Mouse (Mus musculus) brain, embryonic 18.5 days (tissue): Measurements from ENCODE around the gene Pcolce2.
"Not testable (repeated sequence)": the region's sequence is repeated elsewhere in the genome, so short reads cannot be mapped to it uniquely, and the experiment has no call there.

Experiments used
- DNase-seq: peaks from one replicate; pipeline ENCODE4 v3.0.0-alpha.2; 2012; ENCODE audit warnings: low read depth, low spot score

Gene Pcolce2

DNA sequence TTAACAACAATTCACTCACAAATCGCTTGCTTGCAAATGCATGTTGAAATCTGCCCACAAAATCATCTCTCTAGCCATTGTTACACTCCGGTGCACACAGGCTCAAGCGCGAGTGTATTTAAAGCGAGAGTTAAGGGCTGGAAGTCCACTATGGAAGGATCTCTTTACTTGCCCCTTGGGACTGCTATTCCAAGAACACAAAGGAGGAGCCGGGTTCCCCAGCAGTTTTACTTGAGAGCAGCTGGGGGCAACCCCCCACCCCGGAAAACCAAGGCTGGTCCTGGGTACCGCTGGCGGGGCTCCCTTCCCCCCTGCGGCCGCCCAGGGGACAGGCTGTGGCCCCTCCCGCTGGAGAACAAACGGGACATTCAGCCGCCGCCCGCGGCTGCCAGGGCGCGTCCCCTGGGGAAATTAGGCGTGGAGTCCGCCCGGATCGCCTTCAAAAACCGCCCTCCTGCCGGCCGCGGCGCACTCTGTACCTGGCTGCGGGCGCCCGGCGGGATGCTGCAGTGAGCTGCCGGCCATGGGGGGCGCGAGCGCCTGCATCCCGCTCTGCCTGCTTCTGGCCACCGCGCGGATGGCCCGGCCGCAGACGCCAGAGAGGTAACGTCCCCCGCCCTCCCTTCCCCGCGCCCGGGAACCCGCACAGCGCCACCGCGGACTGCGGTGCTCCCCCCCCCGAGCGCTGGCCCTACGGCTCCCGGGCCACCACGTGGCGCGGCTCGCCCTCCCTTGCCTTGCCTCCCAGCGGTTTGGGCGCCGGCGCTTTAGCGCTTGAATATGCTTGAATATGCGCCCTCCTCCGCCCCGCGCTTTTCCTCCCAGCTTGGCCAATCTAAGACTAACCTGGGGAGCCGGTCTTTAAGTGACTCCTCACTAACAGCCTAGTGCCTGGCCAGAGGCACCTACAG, at the start of gene Pcolce2:
Pcolce2 (plus strand) TSS at position 331 of the 911 bp plus-strand sequence.
- DNase-seq = no peak

DNA sequence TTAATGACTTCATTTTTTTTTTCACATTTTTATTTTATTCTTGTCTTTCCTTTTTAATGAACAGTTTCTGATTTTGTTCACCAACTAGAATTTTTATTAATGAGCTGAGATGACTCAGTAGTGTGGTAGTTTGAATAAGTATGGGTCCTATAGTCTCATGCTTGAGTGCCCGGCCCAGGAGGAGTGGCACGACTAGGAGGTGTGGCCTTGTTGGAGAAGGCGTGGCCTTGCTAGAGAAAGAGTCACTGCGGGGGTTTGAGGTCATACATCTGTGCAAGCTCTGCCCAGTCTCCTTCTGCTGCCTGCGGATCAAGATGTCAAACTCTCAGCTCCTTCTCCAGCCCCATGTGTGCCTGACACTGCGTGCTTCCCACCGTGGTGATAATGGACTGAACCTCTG, 49.3 kb upstream of the Pcolce2 start:
- DNase-seq = no peak

DNA sequence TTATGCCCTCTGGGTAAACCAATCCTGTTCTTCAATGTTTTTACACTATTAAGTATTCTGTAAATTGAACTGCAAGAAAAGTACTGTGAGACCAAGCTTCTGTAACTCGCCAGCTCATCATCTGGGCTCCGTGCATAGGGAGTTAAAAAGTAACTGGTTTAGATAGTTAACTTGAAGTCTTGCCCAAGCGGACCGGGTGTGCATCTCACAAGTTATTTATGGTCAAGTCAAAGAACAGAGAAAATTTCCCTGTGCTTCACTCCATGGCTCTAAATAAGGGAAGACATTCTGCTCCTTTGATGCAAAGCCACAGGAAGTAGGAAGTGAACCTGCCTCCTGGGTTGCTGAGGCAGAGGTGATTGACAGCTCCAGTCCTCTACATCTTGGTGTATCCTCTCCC, 43.1 kb upstream of the Pcolce2 start:
- DNase-seq = no peak

DNA sequence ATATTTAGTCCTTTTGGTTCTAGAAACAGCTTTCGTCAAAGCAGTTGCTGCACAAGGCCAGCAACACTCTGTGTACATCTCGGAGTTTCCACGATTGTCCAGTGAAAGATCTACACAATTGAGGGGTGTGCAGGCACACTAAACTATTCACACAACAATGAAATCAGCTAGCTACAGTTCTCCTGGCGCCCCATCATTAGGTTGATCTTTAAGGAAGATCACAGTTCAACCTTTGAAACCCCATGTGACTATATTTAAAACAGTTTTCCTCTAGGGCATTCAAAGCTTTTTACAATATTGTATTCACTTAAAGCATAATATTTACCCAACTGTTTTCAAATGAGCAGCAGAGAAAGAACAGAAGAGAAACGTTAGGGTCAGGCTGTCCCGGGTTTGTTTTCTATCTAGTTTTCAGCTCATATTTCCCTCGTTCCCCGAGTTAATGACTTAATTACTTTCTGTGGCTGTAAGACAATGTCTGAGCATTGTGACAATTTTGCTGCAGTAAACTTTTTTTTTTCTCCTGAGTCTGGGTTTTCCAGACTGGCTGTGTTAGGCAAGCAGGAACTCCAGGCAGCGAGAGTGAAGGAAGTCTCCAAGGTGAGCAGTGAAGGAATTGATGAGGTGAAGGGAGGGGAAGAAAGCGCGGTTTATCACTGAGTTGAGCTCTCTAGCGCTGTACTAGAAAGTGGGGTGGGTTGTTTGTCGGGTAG, 39.8 kb upstream of the Pcolce2 start:
- DNase-seq = no peak

DNA sequence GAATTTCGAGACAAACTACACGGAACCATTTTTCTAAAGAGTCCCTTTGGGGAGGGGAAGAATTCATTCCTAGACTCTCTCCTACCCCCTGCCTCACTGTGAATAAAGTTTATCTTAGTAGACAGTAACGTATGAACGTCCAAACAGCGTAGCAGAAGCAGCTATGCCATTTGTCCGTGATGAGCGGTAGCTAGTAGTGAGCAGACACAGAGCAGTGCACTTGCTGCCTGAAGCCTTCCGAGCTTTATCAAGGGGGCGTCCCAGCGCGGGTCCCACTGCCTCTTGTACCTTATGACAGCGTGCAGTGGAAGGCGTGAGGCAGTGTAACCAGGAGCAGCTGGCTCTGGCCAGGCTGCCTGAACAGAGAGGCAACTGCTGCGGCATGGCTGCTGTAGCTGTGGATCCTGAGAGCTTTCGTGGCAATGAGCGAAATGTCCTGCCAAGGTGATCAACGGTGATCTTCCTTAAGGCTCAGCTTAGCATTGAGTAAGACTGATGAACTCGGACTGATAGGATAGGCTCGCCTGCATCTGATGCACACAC, 39.2 kb upstream of the Pcolce2 start:
- DNase-seq = no peak

DNA sequence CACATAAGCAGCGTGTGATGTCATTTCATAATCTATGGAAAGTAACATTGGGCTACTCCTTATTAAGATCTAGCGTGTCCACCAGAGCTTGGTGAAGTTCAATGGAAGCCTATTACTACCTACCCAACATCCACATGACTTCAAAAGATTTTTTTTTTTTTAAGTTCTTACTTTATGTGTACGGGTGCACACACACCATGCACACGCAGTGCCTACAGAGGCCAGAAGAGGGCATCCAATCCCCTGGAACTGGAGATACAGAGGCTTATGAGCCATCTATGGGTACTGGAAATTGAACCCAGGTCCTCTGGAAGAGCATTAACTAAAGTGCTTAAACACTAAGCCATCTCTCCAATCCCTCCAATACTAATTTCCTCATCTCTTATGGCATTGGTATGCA, 38.0 kb upstream of the Pcolce2 start:
- DNase-seq = no peak

DNA sequence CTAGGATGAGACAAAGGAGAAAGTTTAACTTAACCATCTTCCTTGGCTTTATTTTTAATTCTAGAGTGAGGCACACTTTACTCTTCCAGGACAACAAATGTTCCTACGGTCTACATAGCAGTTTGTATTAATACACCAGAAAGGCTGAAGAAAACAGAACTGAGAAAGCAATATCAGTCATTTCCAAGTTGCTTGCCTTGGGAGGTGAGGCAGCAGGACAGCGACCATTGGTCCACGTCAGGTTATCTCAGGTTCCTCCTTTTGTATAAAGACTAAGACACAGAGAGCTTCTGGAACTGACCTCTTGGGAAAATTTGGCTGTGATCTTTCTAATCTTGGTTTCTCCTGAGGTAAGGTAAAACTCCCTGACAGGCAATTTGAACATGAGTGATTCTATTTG, 34.6 kb upstream of the Pcolce2 start:
- DNase-seq = no peak

DNA sequence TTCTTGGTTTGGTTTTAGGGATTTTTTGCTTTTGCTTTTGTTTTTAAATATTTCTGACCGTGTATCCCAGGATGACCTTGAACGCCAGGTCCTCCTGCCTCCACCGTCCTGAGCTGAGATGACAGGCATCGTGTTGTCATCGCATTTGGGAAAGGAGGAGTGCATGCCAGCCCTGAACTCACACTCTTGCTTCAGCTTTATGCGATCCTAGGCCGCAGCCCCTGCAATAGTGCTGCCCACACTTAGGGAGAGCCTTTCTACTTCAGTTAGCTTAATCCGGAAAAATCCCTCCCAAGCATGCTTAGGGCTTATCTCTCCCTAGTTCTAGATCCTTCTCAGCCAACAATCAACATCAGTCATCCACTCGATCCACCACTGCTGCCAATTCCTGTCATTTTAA, 34.1 kb upstream of the Pcolce2 start:
- DNase-seq = no peak

DNA sequence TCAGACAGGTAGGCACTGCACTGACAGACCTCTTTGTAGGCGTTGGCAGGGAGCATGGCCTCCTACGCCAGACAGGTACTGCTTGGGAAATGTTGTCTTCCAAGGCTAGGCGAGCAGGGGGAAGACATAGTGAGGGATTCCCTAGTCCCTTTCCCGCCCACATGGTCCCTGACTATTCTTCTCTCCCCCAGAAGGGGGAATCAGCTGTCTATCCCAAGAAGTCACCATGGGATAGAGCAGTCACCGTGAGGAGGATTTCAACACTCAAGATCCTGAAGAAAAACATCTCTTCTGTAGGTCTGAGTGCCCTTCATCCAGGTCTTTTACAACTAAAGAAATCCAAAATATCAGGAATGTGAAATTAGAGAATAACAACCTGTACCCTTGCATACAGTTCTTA, 30.2 kb upstream of the Pcolce2 start:
- DNase-seq = no peak

DNA sequence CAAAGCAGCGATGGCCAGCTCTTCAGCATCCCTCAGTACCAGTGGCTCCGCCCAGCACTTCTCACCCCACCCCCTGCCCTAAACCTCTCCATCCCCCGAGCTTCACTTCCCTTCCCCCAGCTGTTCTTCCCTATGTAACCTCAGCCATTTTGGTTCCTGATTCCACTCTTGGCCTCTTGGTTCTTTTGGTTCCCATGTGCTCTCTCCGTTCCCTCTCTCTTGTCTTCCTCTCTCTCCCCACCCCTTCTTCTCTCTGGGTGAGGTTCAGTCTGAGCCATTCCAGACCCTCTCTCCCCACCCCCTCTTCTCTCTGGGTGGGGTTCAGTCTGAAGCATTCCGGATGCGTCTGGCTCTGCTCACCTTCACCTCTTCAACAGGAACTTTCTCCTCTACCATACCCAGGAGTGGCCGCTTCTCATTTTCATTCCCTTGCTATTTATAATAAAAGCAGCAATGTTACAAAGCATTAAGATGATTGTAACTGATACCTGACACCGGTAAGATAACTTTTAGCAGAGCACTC, 25.1 kb upstream of the Pcolce2 start:
- no peak for DNase-seq

DNA sequence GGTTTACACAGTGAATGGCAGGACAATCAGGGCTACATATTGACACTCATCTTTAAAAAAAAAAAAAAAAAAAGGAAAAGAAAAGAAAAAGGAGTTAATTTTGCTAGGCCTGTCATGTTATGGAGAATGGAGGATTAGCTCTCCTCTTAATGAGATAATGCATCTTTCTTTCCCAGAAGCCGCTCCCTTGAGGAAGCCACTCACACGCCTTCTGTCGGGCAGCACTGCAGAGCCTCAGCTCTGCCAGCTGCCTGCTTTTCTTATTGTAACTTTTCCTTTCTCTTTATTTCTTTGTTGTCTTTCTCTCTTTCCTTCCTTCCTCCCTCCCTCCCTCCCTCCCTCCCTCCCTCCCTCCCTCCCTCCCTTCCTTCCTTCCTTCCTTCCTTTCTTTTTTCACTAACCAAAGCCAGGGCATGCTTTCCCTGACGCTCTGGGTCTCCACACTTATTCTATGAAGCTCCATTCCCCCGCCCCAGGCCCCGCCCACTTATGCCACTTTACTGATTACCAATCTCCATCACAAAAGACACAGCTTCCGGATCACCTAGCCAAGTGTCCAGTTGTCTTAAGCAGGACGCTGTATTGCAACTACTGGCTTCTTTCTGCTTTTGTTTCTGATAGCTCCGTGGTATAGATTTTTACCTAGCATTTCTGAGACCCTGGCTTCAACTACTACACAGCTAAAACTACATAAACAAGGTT, 23.8 kb upstream of the Pcolce2 start:
- DNase-seq = no peak

DNA sequence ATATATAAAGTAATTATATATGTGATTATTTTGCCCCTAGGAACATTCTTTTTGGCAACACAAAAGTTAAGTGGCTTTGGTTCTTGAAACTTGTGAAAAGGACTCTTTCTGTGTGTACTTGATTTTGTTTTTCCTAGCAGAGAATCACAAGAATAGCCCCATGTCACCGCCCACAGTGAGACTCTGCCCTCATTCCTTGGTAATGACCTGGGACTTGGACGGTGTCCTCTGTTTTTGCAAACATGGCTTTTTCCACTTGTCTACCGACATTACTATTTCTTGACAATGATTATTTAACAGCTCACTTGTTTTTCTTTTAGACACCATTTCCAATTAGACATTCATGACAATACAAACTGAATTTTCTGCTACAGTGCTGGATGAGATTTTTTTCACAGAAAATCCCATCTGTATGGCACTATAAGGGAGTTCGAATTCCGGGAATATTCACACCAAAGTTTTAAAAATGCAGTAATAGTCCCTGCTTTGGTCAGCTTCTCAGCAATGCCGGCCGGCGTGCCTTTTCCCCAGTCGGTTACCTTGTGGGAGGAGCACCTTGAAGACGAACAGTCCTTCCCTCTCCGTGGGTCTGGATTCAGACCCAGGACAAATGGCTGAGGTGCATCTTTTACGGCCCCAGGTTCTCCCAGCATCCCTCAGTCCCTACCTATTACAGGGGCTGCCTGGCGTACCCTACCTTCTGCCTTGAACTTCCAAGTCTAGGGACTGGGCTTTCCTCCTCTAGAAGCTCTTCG, 22.4 kb upstream of the Pcolce2 start:
- no peak for DNase-seq

DNA sequence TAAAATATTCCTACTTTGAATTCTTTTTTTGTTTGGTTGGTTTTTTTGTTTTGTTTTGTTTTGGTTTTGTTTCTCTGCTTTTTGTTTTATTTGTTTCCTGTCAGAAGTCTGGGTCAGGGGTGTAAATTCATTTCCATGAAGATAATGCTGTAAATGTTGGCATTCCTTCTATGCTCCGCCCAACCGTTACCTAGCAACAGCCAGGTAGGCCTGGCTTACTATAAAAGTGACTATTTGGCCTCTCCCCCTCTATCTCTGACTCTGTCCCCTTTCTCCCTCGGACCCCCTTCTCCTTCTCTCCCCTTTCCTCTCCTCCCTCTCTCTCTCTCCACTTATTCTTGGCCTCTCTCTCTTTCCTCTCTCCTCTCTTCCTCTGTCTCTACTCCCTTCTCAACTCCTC, 21.4 kb upstream of the Pcolce2 start:
- no peak for DNase-seq

DNA sequence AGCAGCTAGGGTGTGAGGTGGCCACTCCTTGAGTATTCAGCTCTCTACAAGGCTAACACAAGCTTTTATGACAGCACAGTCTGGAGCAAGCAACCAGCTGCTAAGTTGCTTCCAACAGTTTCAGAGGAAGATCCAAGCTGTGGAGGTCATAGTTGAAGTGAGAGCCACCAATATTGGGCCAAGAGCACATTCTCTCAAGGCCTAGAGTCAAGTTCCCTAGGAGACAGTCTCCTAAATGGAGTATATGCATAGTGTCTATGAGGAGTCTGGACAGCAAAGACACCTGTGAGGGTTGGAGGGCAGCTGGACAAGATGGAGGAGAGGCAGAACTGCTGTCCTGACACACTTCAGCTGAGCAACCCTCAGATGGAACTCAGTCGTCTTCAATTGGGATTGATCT, 18.8 kb upstream of the Pcolce2 start:
- no peak for DNase-seq

DNA sequence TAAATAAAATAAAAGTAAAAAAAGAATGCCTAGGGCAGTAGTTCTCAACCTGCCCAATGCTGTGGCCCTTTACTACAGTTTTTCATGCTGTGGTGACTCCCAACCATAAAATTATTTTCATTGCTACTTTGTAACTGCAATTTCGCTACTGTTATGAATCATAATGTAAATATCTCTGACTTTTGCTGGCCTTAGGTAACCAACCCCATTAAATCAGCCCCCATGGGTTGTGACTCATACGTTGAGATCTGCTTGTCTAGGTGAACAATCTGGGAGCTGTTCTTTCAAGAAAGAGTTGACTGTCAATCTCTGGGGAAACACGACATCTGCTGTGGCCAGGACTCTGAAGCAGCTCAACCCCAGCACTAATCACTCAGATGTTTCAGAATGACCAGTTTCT, 13.3 kb upstream of the Pcolce2 start:
- no peak for DNase-seq

DNA sequence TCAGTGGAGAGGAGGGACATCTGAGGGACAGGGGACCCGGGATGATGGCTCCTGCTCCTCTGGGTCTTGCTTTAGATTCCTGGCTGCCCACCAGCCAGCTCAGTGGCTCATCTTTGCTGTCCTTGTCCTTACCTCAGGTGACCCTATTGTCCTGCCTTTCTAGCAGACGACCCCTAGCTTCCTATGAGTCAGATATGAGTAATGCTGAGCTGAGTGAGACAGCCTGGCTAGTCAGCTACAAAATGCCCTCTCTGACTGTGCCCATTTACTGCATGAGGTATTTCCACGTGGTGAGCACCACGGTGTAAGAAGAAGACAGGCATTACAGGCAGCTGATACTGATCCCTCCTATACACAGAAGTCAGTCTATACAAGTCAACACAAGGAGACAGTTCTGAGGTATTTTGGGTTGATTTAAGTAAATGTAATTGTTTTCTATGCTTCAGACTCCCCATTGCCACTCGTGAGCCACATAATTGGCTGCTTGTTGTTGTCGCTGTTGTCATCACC, 8.9 kb upstream of the Pcolce2 start:
- no peak for DNase-seq

DNA sequence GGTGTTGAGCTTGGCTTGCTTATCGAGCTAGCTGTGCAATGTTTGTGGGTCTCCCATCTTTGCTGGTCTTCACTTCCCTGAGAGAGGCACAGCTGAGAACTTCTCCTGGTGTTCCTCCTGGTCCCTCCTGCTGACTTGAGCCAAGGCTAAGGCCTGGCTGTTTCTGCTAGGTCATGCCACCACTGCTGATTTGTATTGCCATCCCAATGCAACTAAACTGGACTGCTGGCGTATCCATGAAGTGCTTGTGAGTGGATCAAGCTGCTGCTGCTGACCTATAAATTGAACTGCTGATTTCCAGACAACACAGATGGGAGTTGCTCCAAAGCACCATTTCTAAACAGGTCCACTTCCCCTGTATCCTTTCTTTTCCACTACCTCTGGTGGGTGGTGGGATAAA, 7.8 kb upstream of the Pcolce2 start:
- not testable (repeated sequence) for DNase-seq

DNA sequence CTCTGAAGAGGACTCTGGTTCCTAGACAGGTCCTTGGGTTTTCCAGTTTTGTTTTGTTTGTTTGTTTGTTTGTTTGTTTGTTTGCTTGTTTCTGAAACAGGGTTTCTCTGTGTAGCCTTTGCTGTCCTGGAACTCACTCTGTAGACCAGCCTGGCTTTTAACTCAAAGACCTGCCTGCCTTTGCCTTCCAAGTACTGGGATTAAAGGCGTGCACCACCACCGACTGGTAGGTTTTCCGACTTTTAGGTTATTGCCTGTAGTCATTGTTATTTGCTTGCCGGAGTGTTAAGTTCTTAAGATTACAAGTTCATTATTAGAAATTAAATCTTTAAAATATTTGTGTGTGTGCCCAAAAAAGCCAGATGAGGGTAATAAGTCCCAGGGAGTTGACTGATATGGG, 1.0 kb upstream of the Pcolce2 start:
- no peak for DNase-seq

DNA sequence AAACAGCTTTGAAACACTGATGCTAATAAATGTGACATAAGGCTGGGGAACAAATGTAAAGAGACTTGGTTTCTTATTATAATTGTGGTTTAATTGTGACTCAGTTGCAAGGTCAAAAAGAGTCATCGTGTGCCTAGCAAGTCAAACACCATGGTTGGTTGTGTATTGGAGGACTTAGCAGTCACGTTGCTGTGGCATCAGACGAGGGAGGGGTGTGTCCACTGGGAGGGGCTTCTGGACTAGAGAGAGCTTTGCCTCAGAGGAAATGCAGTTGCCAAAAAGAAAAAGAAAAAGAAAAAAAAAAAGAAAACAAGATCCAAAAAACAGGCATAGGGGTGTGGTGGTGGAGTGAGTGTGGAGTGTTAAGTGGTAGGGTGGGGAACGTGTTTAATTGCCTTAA, 2.5 kb downstream of the Pcolce2 start:
- no peak for DNase-seq

DNA sequence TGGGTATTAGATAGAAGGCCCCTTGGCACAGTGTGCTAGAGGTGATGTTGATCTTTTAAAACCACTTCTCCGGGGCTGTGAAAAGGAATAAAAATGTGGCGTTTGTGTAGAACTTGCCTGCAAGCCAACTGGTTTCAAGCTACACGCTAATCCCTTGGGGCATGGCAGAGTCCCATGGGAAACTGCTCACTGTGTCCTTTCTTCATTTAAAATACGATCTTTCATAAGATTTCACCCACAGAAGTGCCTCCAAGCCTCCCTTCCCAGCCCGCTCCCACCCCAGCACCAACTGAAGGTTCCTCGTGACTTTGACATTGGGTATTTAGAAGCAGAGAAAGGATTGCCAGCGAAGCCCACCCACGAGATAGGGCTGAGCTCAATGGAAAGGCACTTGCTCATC, 8.5 kb downstream of the Pcolce2 start:
- no peak for DNase-seq

DNA sequence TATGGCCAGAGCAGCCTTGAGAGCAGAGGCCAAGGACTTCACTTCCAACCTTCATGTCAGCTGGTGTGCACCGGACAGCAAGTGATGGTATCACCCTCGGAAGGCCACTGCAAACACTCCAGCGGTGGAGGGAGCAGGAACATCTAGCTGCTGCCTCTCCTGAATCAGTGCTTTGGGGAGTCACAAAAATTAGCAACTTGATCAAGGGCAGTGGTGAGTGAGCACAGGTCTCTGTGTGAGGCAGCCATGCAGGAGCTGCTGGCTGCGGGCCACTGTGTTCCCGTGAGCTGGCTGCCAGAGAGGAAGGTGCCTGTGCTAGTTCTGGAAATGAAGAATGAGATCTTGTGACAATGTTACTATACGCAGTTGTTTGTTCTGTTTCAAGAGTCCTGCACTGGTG, 16.0 kb downstream of the Pcolce2 start:
- no peak for DNase-seq
